Mouse (Mus musculus) monocyte, adult 2 months (primary cell): Measurements from ENCODE around the gene Gm10961.

Experiments used
- DNase-seq, 2 experiments: peaks; one replicate each; pipeline ENCODE4 v3.0.0; 2022; ENCODE audit warnings: low spot score in 2 of 2, low read depth in 1 of 2

Gm10961 gene

DNA sequence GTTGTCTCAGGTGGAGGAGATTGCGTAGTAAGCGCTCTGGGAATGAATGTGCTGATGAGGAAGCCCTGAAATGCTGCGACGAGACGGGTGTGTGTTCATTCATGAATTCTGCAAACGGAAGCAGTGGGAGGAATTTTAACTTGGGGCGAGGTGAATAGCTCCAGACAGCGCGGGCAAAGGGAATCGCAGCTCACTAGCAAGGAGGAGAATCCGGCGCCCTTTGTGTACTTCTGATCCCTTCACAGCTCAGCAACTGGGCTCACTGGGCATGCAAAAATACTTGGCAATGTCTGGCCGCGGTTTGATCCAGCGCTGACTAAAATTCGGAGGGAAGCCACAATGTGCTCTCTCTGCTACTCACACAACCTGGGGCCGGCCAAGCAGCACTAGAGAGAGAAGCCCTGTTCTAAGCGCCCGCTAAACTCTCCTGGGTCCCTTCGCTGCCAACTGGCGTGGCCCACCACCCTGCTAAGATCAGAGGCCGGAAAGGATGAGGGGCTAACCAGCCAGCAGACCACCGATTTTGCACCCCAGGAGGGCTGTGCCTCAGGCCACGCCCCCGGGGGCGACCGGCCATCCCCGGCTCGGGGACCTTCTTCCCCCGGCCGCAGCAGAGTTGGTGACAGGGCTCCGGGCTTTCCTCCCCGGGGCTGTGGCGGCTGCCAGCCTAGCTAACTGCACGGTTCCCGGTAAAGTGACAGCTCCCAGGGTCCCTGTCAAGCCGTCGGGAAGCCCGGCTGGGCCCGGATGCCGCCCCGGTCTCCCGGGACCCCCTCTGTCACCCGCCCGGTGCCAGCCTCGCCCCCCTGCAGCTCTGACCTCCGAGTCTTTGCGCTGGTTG is at the start of gene Gm10961:
Gene Gm10961 (plus strand): TSS at position 641 of the 841 bp plus-strand sequence.
- DNase-seq, result no peak

DNA sequence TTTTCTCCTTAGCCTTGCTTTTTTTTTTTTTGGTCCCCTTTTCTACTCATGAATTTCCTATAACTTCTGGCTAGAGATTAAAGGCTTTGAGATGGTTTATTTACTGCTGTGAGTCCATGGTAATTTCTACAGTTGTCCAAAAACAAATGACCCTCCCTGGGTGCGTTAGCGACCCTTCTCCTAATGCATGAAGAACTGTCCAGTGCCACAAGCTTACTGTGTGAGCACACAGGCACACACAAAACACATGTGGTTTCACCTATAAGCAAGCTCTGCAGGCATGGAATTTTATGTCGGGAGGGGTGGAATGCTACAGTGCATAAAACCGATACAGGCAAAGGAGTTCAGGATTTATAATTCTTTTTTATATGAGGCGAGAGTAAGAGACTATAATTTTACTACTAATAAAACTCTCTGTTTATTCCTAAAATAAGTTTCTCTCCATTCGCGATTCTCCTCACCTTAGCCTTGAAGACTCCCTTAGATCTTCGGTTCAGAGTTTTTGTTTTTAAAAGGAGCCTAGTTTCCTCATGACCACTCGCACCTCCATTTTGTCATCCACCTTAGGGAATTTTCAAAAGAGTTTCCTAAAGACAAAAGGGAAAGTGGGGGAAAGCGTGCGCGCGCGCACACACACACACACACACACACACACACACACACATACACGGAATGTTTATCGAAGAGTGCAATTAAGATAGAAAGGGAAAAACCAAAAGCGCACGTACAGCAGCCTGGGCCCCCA is 48.8 kb upstream of the Gm10961 start:
- DNase-seq, result no peak

- no peak for DNase-seq
These were observed 48.0 kb upstream of the Gm10961 start for GRCm38 (mm10) chr3:107582875-107583767.

DNA sequence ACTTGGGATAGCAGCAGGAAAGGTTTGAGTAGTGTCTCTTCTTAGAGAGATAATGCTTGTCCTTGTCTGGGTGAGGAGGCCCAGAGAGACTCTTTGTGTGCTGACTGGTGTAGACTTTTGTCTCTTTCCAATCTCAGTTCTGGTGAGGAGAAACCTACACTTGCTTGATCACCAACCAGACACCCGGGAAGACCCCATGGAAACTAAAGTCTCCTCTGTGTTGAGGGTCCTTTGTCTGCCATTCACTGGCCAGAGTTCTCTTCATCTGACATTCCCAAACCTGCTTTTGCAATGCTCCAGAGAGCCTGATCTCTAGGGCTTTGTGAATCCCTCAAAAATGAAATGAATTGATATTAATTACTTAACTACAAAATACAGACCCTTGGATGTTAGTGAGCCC is 47.2 kb upstream of the Gm10961 start:
- no peak for DNase-seq

DNA sequence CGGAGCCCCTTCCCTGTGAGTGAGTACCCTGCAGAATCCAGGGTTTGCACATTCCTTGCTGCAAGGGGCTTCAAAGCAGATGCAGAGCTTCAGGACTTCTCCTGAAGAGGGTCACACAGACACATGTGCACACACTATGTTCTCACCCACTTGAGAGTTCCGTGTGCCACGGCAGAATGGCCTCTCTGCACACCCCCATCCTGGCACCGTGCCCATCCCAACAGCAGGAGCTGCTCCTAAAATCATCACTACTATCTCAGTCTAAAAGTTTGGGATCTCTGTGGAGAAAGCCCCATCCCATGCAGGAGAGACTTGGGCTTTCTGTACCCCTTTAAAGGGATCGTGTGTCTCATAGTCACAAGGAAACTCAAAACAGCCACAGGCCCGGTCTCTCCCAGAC is 44.6 kb upstream of the Gm10961 start:
- DNase-seq, result no peak

DNA sequence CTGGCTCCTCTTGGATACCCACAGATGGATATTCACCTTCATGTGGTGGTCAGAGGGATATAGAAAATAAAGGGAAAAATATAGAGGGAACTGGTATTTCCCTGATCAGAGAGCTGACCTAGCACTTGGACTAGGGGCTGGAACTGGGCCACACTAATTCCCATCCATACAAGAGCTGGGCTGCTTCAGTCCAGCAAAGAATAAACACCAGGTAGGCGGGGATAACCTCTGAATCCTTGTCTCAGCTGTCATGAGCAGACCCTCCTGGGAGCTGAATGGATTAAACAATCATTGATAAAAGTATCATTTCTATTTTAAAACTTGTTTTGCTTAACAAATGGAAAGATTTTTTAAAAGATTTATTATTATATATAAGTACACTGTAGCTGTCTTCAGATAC is 39.5 kb upstream of the Gm10961 start:
- DNase-seq, result no peak

DNA sequence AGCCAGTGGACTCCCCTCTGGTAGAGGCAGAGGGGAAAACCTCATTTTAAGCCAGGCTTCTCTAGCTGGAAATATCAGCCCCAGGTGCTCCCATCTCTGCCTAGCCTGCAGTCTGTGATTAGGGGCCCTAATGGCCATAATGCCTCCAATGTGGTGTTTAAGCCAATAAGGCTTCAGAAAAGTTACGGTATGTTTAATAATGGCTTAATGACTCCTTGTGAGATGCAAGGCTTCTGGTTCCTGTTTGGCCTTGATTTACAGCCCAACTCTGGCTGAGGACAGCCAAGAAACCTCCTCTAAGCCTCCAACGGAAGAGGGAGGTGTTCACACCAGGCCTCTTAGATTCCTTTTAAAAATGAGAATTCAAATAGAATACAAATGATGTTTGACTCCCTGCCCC is 37.5 kb upstream of the Gm10961 start:
- DNase-seq, result no peak

- DNase-seq, result no peak
These were observed 36.4 kb upstream of the Gm10961 start, which contains the start of gene Alx3 for GRCm38 (mm10) chr3:107594662-107595263. Gene Alx3, plus strand, starts transcription at chr3:107595031.

GRCm38 (mm10) chr3:107595264-107595937 is 35.7 kb upstream of the Gm10961 start:
- no peak for DNase-seq

- no peak for DNase-seq
These were observed 35.1 kb upstream of the Gm10961 start for GRCm38 (mm10) chr3:107595938-107596461.

- no peak for DNase-seq
These were observed 34.6 kb upstream of the Gm10961 start for GRCm38 (mm10) chr3:107596559-107596958.

DNA sequence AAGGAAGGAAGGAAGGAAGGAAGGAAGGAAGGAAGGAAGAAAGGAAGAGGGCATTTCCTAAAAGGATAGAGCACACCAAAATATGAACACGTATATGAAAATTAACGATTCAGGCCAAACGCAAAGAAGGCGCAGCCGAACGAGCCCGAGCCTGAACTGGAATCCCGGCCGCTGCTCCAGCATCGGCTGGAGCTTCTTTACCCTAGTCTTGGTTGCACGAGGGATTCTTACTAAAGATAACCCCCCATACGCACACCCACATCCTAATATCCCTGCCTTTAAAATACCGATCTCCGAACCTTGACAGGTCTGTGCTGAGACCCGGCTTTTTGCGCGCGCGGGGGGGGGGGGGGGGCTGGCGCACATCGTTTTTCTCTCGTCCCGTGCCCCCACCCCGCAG is 34.0 kb upstream of the Gm10961 start:
- no peak for DNase-seq

- DNase-seq, result no peak
These were observed 33.3 kb upstream of the Gm10961 start for GRCm38 (mm10) chr3:107597586-107598389.

DNA sequence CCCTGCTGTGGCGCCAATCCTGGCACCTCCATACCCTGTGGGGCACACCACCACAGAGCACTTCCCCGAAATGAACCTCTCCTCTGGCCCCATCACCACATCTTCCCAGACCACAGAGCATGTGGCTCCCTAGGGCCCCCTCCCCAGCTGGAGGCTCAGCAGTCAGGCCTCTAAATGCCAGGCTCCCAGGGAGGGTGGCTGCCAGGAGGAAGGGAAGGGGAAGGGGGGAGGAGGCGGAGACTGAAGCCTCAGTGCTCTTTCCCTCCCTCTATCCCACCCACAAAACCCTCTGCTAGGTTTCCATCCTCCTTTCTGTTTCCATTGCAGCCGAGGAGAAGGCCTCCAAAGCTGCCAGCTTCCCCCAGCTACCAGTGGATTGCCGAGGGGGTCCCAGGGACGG is 31.0 kb upstream of the Gm10961 start:
- DNase-seq, result no peak

DNA sequence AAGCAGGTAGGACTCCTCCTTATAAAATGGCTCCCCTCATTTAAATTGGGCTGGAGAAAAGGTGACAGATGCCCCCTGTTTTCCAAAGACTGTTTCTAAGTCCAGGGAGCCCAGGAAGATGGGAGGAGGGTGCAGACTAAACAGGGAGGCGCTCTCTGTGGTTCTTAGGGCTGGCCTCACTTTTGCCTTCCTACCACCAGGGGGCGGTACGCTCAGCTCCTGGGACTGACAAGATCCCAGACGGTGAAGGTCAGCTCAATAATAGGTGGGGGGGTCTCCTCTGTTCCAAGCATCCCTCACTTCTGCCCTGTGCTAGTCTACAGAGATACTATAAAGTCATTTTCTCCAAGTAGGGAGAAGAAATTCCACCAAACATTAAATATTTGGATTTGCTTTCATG is 25.8 kb upstream of the Gm10961 start:
- peak in 1 of 2 experiments; percentile 24 for DNase-seq

- no peak for DNase-seq
These were observed 23.9 kb upstream of the Gm10961 start for GRCm38 (mm10) chr3:107607221-107607620.

- no peak for DNase-seq
These were observed 22.3 kb upstream of the Gm10961 start for GRCm38 (mm10) chr3:107608808-107609207.

GRCm38 (mm10) chr3:107609376-107609775 is 21.7 kb upstream of the Gm10961 start:
- no peak for DNase-seq

DNA sequence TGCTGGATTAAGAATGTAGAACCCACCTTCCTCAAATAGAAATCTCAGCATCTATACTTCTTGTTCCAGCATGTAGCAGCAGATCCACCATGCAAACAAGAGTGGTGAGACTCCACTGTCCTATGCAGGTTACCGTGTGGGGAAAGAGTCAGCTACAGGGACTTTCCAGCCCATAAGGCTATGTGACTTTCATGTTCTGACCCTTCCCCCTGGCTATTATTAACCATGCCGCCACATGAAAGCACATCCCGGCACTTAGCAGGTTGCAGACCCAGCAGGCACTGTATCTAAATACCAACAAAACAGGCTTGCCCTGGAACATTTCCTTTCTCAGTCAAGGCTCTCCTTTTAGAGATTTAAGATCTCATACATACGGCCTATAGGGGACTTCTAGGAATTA is 19.7 kb upstream of the Gm10961 start:
- DNase-seq, result no peak
